Mouse (Mus musculus): ENCODE data around the gene 1700057G04Rik.

DNA sequence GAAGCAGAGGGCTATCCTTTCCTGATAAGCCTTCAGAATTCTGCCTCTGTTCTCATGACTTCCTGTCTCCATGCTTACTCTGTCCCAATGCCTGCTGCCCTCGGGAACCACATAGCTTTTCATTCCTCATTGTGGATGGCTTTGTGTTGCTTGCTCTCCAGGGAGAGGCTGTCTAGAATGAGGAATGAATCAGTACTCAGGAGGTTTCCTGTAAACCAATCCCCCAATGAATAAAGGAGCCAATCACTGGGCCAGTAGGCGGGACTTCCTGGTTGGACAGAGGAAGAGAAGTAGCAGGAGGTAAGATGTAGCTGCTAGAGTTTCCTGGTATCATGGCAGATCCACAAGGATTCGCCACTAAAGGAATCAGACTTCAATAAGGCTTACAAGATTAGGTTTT is 44.1 kb downstream of the 1700057G04Rik start:
- no peak for TF ChIP-seq CTCF (IDR thresholded peaks at IDR 0.05; ENCODE audit: low read depth)
- no peak for TF ChIP-seq EP300 (IDR thresholded peaks at IDR 0.05; ENCODE audit: low read depth)
